Mouse (Mus musculus): ENCODE data around the gene Iqcn. TPM values are rescaled to one million over a fixed set of nuclear protein-coding genes. Genes with fewer than 3 reads are reported as not detected.

Gene Iqcn
- polyA plus RNA-seq, 1 experiment, result not detected

GRCm38 (mm10) chr8:70723486-70724210, 20.4 kb downstream of the Iqcn start, which contains the start of gene Pde4c:
Pde4c (plus strand) TSS chr8:70723720.
- TF ChIP-seq CTCF (IDR thresholded peaks at IDR 0.05; ENCODE audit: borderline replicate concordance, insufficient read depth, low read length) (no peak), POLR2A (IDR thresholded peaks at IDR 0.05; ENCODE audit: low read depth, low read length) (no peak)
- Histone ChIP-seq H3K4me1 (ENCODE audit: control insufficient read depth, insufficient read depth, low read length) (no peaks in the 10 kb centered on the region), H3K27ac (ENCODE audit: insufficient read depth, low read length) (no peak within 1 kb of the TSS), H3K4me3 (ENCODE audit: insufficient read depth, low read length) (no peak within 1 kb of the TSS)

GRCm38 (mm10) chr8:70724216-70724615, 21.0 kb downstream of the Iqcn start:
- Histone ChIP-seq H3K4me1 (ENCODE audit: control insufficient read depth, insufficient read depth, low read length) (no peaks in the 10 kb centered on the region), H3K27ac (ENCODE audit: insufficient read depth, low read length) (no peak overlapping the region)

GRCm38 (mm10) chr8:70725792-70726447, 22.7 kb downstream of the Iqcn start:
- Histone ChIP-seq H3K4me1 (ENCODE audit: control insufficient read depth, insufficient read depth, low read length) (no peaks in the 10 kb centered on the region), H3K4me3 (ENCODE audit: insufficient read depth, low read length) (no peak overlapping the region), H3K27ac (ENCODE audit: insufficient read depth, low read length) (no peak overlapping the region)
- TF ChIP-seq CTCF (IDR thresholded peaks at IDR 0.05; ENCODE audit: borderline replicate concordance, insufficient read depth, low read length) (no peak), POLR2A (IDR thresholded peaks at IDR 0.05; ENCODE audit: low read depth, low read length) (no peak)

More at GRCm38 (mm10) chr8:70724216-70724615, 21.0 kb downstream of the Iqcn start:
- TF ChIP-seq CTCF (IDR thresholded peaks at IDR 0.05; ENCODE audit: borderline replicate concordance, insufficient read depth, low read length) (no peak), POLR2A (IDR thresholded peaks at IDR 0.05; ENCODE audit: low read depth, low read length) (no peak)
- no peak overlapping the region for H3K4me3 ChIP-seq (ENCODE audit: insufficient read depth, low read length)

GRCm38 (mm10) chr8:70726721-70727120, 23.5 kb downstream of the Iqcn start:
- Histone ChIP-seq H3K4me1 (ENCODE audit: control insufficient read depth, insufficient read depth, low read length) (no peaks in the 10 kb centered on the region), H3K27ac (ENCODE audit: insufficient read depth, low read length) (no peak overlapping the region), H3K4me3 (ENCODE audit: insufficient read depth, low read length) (no peak overlapping the region)
- no peak for TF ChIP-seq POLR2A (IDR thresholded peaks at IDR 0.05; ENCODE audit: low read depth, low read length)
- no peak for TF ChIP-seq CTCF (IDR thresholded peaks at IDR 0.05; ENCODE audit: borderline replicate concordance, insufficient read depth, low read length)

- no peak overlapping the region for H3K27ac ChIP-seq (ENCODE audit: insufficient read depth, low read length)
- no peak overlapping the region for H3K4me3 ChIP-seq (ENCODE audit: insufficient read depth, low read length)
- TF ChIP-seq CTCF (IDR thresholded peaks at IDR 0.05; ENCODE audit: borderline replicate concordance, insufficient read depth, low read length), result no peak
- no peak for TF ChIP-seq POLR2A (IDR thresholded peaks at IDR 0.05; ENCODE audit: low read depth, low read length)
Observed at GRCm38 (mm10) chr8:70729808-70730475, 26.7 kb downstream of the Iqcn start.

GRCm38 (mm10) chr8:70730956-70731355, 27.7 kb downstream of the Iqcn start:
- no peak overlapping the region for H3K4me3 ChIP-seq (ENCODE audit: insufficient read depth, low read length)
- no peaks in the 10 kb centered on the region; the same call in 1 of the 2 replicates for H3K4me1 ChIP-seq (ENCODE audit: control insufficient read depth, insufficient read depth, low read length)
- TF ChIP-seq CTCF (IDR thresholded peaks at IDR 0.05; ENCODE audit: borderline replicate concordance, insufficient read depth, low read length) (no peak), POLR2A (IDR thresholded peaks at IDR 0.05; ENCODE audit: low read depth, low read length) (no peak)
- no peak overlapping the region for H3K27ac ChIP-seq (ENCODE audit: insufficient read depth, low read length)

More at GRCm38 (mm10) chr8:70729808-70730475, 26.7 kb downstream of the Iqcn start:
- H3K4me1 ChIP-seq (ENCODE audit: control insufficient read depth, insufficient read depth, low read length), result no peaks in the 10 kb centered on the region; the same call in 1 of the 2 replicates

GRCm38 (mm10) chr8:70737705-70738104, 34.4 kb downstream of the Iqcn start:
- no peaks in the 10 kb centered on the region; the same call in 1 of the 2 replicates for H3K4me1 ChIP-seq (ENCODE audit: control insufficient read depth, insufficient read depth, low read length)
- no peak overlapping the region for H3K27ac ChIP-seq (ENCODE audit: insufficient read depth, low read length)
- H3K4me3 ChIP-seq (ENCODE audit: insufficient read depth, low read length), result no peak overlapping the region
- no peak for TF ChIP-seq CTCF (IDR thresholded peaks at IDR 0.05; ENCODE audit: borderline replicate concordance, insufficient read depth, low read length)
- TF ChIP-seq POLR2A (IDR thresholded peaks at IDR 0.05; ENCODE audit: low read depth, low read length), result no peak

GRCm38 (mm10) chr8:70738211-70738610, 35.0 kb downstream of the Iqcn start:
- Histone ChIP-seq H3K27ac (ENCODE audit: insufficient read depth, low read length) (no peak overlapping the region), H3K4me1 (ENCODE audit: control insufficient read depth, insufficient read depth, low read length) (no peaks in the 10 kb centered on the region; the same call in 1 of the 2 replicates), H3K4me3 (ENCODE audit: insufficient read depth, low read length) (no peak overlapping the region)
- TF ChIP-seq POLR2A (IDR thresholded peaks at IDR 0.05; ENCODE audit: low read depth, low read length) (no peak), CTCF (IDR thresholded peaks at IDR 0.05; ENCODE audit: borderline replicate concordance, insufficient read depth, low read length) (no peak)

GRCm38 (mm10) chr8:70741661-70742060, 38.4 kb downstream of the Iqcn start:
- H3K4me1 ChIP-seq (ENCODE audit: control insufficient read depth, insufficient read depth, low read length), result no peaks in the 10 kb centered on the region
- TF ChIP-seq CTCF (IDR thresholded peaks at IDR 0.05; ENCODE audit: borderline replicate concordance, insufficient read depth, low read length) (no peak), POLR2A (IDR thresholded peaks at IDR 0.05; ENCODE audit: low read depth, low read length) (no peak)
- H3K4me3 ChIP-seq (ENCODE audit: insufficient read depth, low read length), result no peak overlapping the region
- H3K27ac ChIP-seq (ENCODE audit: insufficient read depth, low read length), result no peak overlapping the region
